Mouse (Mus musculus) right cerebral cortex, postnatal 36 days (tissue): ENCODE results near the gene Foxp1.

Source experiments
- DNase-seq, 2 experiments: peaks; one replicate each; pipeline ENCODE4 v3.0.0; 2022; ENCODE audit warnings: low spot score in 2 of 2, mixed read lengths in 1 of 2

The Foxp1 gene

DNA sequence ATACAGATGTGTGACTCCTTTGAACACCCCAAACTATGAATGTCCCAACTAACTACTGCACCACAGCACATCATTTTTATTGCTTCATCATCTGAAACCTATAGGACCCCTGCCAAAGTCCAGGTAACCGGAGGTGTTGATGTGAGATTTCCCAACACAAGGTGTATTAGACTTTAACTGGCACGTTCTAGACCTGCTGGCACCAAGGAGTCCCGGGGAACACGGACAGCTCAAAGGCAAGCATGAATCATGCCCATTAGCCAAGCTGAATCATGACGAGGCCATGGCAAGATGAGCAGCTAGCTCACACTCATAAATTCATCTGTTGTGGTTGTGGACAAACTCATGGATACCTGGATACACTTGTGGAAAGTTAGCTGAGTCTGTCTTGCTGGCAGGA is 568.1 kb downstream of the Foxp1 start:
- DNase-seq = no peak

DNA sequence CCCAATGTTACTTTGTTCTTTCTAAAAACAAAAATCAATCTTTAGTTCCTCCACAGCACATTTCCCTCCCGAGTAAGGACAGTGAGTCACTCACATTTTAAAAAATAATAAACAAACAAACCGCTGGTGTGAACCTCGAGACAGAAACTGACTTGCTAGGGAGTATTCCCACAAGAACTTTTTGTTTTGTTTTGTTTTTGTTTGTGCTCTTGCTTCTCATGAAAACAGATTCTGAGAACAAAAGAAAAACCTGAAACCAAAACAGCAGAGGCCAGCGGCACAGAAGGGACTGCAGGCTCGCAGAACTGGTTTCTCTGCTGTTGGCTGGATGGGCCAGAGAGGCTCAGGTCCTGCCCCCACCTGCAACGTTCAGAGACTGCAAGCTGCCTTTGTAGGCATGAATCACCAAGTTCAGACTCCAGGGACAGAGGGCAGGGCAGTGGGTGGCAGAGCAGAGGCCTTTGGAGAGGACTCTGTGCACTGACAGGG is 572.8 kb downstream of the Foxp1 start:
- DNase-seq = no peak

DNA sequence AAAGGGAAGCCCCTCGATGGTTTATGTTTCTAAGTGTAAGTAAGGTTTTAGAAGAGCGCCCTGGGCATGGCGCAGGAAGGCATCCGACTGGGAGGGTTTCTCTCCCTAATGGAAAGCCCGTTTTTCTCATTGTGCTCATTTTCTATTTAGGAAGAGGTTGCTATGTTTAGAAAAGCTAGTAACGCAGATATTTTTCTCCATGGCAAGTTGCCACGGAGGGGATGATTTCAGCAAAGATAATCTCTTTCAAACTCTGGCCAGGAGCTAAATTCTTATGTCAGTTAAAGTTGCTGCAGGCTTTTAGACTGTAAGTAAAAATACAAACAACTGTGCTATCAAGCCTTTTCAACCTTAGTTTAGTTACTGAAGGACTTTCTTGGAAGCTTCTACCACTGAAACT is 573.2 kb downstream of the Foxp1 start:
- no peak for DNase-seq

DNA sequence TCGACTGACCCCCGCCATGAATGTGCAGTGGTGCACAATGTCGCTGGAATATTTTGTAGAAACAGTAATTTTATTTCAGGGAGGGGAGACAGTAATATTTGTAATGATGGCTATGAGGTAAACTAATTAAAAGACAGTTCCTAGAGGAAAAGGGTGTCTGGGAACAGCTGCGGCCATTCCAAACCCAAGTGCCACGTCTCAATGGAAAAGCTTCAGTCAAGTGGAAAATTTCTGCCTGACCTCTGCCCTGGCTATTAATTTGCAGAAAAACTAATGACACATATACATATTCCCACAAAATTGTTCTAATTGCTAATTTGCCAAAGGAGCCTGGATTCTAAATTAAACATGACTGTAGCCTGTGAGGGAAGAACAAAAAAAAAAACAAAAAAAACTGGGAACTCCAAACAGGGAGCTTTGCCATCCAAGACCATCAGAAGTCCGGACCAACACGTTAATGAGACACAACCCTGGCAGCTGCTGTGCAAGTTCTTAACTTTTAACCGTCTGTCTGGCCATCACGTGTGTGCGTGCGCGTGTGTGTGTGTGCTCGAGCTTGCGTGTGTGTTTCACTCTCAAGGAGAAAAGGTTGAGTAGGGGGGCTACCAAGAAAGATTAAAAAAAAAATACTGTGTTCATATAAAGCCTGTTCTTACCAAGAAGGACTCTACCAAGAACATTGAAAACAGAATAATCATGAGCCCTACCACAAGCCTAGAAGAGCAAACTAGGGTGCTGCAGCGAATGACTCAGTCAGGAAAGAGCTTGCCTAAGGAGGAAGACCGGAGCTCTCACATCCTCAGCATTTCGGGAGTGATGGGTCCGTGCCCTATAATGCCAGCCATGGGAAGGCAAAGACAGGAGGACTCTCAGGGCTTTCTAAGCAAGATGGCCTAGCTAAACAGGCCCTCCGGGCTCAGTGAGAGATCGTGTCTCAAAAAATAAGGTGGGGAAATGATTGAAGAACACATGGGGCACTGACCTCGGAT is 574.1 kb downstream of the Foxp1 start:
- no peak for DNase-seq

DNA sequence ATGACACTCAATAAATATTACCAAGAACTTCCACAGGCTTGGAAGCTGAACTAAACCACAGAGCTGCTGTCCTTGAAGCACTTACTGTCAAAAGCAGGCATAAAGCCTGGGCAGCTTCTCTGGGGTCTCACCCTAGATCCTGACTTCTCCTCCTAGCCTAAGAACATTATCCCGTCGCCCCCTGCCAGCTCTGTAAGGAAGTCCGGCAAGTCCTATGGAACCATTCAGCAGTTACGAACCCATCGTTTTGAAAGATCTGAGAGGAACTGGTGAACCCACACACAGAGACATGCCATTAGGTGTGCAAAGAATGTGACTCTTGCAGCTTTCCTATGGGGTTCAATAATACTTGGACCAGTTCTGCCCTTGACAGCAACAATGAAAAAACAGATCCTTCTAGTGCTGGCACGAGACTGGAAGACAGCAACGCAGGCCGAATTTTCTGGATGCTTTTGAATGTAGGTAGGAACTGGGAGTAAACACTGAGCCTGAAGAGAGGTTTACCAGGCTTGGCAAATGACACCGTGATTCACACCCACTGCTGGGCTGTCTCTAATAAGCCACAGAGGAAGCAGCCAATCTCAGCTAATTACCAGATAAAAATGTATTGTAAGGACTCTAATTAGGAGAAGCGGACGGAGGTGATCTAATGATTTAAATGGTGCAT is 574.9 kb downstream of the Foxp1 start:
- DNase-seq = no peak

DNA sequence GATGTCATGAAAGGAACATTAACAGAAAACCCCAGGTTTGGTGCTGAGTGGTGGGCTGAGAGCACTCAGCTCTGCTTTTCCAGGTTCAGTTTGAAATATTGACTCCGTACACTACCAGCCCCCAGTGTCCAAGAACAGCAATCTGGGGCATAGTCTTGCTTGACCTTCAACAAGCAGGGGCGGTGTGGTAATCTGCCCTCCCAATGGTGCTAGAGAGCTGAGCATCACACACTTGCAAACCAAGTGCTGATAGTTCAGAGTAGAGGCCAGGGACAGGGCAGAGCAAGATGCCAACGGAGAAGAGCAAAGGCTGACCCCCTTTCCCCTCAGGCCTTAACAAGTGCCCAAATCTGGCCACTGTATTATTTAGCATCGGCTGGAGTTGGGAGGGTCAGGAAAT is 575.8 kb downstream of the Foxp1 start:
- no peak for DNase-seq

DNA sequence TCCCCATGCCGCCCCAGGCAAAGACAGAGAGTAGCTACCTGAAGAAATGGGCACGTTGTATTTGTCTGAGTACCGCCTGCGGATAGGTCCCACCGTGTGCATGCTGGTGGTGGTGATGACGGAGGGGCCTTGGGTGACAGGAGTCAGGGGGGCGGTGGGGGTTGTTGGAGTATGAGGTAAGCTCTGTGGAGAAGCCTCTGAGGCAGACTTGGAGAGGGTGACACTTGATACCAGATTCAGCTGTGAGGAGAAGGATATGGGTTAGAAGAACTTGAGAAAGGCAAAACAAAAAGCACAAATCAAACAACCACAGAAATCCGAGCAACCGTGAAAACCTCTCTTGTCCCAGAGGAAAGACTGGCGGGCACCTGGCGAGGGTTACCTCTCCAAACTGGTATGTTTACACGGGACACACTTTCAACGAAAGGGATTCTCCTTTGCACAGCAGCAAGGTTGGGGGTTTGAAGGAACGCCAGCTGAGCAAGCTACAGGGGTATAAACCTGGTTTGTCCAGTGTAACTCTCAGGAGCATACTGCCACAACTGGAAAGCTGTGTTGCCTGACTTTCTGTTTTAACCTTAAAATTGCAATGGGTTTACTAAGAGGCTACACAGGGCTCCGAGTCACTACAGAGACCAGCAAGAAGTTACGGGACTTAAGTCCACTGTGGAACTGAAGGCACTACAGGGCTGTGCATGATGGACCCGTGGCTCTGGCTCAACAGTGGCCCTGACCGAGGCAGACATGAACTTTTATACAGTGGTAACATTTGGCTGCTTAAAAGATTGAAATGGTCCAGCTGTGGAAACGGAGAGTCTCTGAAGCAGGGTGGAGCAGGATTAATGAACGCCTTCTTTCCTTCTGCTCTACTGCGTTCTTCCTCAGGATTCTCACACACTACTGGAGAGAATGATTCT is 576.8 kb downstream of the Foxp1 start:
- no peak for DNase-seq

DNA sequence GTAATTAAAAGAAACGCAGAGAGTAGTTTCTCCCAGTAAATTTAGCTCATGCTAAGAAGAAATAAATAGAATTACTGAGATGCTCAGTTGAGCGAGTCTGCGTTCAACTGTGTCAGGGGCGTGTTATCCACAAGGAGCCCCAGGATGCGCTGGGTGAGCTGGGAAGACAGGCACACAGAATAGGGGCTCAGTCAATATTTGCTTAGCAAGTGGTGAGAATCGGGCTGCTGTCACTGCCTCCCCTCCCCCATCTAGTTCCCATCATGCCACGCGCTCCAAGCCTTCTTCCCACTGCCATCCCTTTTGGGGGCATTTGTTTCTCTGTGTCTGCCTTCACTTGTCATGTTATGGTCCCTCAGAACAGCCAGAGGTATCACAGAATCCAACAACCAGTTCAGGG is 584.2 kb downstream of the Foxp1 start:
- no peak for DNase-seq

DNA sequence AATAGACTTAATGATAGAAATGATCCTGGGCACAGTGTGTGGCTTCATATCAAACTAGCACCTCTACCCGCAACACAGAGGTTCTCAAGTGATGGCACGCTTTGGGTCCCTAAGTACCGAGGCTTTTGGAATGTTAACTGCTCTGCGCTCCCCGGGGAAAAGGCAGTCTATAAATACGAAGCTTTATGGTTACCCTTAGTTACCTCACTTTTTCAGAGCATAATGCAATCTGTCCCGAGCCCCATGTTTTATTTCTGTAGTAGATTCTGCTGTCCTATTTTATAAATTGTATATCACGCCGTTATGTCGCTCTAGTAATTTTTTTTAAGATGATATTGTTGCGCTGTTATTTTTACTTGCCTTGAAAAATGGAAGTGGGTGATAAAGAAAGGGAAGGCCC is 585.0 kb downstream of the Foxp1 start:
- DNase-seq = no peak

DNA sequence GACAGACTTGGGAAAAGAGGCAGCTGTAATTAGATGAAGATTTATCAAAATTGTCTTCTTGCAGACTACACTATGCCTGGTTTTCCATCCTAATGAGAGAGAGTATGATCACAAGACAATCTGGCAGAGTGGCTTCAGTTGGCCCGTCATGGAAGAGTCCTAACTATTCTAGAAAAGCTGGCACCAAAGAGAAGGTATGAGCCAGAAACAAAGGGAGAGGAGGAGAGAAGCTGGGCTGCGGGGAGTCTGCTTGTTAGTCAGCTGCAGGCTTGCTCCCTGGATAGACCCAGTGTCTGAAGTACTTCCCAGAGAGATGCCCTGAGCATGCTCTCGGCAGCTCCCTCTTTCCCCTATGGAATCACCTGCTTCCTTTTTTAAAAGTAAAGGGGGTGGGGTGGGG is 586.1 kb downstream of the Foxp1 start:
- no peak for DNase-seq

DNA sequence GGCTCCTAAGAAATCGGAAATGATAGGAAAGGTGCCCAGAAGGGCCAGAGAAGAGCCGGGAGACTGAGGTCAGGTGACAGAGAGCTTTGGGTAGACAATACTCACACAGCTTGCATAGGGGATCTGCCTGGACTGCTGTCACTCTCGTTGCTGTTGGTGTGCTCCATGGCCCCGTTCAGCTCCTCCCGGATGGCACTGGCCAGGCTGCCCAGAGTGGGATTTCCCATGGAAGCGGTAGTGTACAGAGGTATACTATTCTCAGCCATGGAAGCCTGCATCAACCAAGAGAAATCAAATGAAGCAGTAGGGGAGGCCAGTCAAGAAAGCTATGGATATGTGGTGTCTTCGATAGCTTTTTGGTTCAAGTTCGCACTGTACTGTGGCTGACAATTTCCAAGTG is 587.4 kb downstream of the Foxp1 start:
- no peak for DNase-seq

DNA sequence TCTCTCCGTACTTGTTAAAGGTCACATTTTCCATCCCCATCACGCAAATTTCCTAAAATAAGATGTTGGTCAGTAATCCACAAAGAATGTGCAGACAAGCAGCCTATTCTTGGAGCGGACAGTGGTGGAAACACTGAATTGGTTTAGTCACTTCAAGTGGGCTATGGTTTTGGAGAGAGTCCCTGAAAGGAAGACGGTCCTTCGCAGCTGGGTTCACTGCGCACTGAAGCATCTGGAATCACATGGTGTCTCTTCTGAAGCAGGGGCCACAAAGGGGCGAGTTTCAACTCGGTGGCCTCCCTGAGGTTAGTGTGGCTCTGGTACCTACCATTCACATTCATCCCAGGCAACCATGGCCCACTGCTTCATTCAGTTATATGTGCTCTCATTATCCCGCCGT is 588.1 kb downstream of the Foxp1 start:
- DNase-seq = no peak

DNA sequence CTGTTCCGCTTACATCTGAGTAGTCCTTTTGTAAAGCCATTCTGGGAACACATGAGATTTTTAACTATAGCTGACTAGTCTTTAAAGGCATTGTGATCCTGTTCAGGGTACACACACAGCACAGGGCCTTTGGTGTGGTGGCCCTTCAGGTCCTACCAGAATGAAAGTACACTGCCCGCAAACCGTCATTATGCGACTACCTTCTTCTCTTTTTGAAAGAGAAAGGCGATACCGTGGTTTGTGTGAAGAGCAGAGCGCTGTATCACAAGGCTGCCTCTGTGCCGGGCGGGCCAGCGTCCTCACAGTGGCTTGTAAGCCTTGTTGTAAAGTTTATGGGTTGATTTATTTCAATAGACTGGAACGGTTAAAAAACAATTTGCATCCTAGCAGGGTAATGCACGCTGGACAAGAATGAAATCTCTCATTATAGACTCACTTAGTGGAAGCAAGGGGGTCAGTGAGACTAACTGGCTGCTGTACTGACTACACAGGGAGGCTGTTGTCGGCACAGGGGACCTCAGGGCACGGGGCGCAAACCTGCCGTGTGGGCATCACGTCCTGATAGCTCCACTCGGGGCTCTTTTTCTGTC is 589.3 kb downstream of the Foxp1 start:
- no peak for DNase-seq

DNA sequence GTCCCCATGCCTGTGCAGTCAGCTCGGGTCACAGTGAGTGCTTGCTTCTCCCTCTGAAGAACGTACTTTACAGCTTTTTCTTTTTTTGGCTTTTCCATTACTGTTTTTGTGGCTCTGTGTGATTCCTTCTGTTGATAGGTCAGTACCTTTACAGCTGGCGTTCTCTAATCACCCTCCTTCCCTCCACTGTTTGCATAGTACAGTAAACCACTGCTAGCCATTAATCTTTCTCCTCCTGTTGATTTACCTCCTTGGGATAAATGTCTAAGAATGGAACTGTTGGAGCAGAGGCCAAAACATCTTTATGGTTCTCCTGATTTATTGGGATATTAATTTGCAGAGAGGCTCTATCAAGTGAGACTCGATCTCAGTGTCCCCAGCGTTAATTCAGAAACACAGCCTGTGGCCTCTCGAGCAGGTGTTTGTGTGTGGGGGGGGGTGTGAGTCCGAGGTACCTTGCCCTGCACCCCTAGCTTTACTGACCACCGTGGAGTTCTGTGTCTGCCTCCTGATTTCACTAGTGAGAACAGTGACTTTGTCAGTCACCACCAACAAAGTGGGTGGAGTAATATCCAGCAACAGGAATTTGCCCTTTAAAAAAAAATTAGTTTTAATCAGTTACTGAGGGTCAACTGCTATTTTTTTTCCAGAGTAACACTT is 590.5 kb downstream of the Foxp1 start:
- no peak for DNase-seq

DNA sequence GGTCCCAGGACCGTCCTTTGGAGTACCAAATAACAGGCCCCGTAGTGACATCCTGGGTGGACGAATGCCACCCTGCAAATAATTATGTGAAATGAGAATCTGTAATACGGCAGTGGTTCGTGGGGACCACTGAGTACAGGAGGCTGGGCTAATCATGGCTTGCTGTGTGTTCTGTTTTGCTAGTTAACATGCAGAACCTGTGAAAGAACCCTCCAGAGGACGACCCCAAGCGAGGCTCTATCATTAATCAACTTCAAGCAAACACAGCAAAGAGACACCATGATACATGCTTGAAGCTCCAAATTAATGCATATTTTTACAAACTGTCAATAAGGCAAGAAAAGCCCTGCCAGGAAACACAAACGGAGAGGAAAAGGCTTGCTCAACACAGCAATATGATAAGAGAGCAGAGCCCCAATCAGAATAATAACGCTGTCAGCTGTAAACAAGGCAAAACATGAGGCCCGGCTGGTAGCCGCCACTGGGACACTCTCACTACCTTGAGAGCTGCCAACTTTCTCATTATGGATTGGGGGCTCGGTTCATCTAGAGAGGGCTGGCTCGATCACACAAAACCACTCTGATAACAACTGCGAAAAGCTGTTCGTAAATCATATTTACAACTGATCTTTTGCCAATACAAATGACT is 591.7 kb downstream of the Foxp1 start:
- no peak for DNase-seq

DNA sequence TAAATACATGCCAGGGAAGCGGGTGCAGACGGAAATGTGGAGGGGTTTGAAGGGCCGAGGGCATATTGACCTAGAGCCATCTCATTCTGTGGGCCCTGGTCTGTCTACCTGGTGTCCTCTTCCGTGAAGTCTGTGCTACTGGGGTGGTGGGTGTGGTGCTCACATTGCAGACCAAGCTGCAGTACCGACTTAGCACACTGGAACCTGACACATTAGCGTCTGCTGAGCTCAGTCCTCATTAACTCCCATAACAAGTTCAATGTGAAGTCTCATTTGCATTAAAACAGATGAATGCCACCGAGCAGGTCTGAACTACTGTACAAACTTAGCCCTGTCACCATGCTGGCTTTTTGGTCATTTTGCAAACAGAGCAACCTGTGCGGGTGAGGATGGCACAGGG is 594.2 kb downstream of the Foxp1 start:
- DNase-seq = no peak

DNA sequence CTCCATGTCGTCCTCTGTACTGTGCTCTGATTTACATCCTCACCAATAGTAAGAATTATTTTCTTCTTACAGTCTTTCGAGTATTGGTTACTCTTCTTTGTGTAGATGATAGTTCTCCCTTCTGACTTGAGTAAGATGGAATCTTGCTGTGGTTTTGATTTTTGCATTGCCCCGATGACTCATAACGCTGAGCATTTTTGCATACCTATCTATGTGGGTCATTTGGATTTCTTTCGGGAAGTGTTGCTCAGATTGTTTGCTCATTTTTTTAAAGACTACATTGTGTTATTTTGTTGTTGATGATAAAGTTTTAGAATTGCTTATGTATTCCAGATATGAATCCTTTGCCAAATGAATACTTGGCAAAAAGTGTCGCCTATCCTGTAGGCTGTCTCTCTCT is 621.3 kb downstream of the Foxp1 start:
- DNase-seq = no peak

DNA sequence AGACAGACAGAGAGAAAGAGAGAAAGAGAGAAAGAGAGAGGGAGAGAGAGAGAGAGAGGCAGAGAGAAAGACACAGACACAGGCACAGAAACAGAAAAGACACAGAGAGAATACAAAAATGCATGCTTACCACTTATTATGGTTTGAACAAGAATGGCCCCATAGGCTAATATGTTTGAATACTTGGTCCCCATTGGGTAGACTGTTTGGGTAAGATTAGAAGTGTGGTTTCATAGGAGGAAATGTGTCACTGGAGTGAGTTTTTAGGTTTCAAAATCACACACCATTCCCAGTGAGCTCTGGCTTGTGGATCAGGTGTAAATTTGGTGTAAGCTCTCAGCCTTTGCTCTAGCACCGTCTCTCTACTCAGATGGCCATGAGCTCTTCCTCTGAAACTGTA is 644.3 kb downstream of the Foxp1 start:
- DNase-seq = no peak

DNA sequence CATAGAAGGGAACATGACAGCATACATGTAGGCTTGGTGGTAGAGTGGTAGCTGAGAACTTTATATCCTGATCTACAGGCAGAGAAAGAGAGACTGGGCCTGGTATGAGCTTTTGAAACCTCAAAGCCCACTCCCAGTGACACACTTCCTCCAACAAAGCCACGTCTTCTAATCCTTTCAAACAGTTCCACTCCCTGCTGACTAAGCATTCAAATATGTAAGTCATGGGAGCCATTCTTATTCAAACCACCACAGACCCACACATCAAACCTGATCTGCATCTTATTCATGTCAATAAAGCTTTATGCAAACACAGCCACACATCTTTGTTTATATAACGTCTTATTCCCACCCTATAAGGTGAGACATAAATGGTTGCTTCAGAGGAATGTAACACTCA is 646.1 kb downstream of the Foxp1 start:
- DNase-seq = no peak
